Mouse (Mus musculus) G1E (cell line): ENCODE data around the gene Rnf168.

ENCODE experiments used
- CTCF ChIP-seq: IDR thresholded peaks from 2 replicates; pipeline ENCODE4 v1.5.1; 2012; ENCODE audit warnings: low read depth, low read length, inconsistent platforms, mixed read lengths
- GATA2 ChIP-seq: IDR thresholded peaks from 2 replicates; pipeline ENCODE4 v1.6.1; 2012; ENCODE audit warnings: low read depth, low read length, inconsistent platforms, borderline replicate concordance
- POLR2AphosphoS5 ChIP-seq: IDR thresholded peaks from 2 replicates; pipeline ENCODE4 v1.6.1; 2012; ENCODE audit warnings: low read depth, low read length, inconsistent platforms; ENCODE audit not compliant: insufficient replicate concordance

GRCm38 (mm10) chr16:32239428-32240312, 37.6 kb upstream of the Rnf168 start:
- TF ChIP-seq CTCF (no peak), POLR2AphosphoS5 (no peak), GATA2 (no peak)
